Mouse (Mus musculus) neural tube, embryonic 10.5 days (tissue): ENCODE data around the gene Olfr839-ps1.

Source experiments
- DNase-seq: peaks from one replicate; pipeline ENCODE4 v3.0.0-alpha.2; 2017; ENCODE audit warnings: low spot score; ENCODE audit errors: extremely low spot score

Gene Olfr839-ps1

GRCm38 (mm10) chr9:19177212-19177611 lies at the start of gene Olfr839-ps1:
Olfr839-ps1 (minus strand) TSS chr9:19177312.
- no peak for DNase-seq

- DNase-seq, result no peak
These were observed 41.1 kb downstream of the Olfr839-ps1 start, which contains the start of gene Olfr837 for GRCm38 (mm10) chr9:19136017-19136416. Olfr837 (plus strand) TSS chr9:19136317.

- no peak for DNase-seq
These were observed 57.0 kb downstream of the Olfr839-ps1 start, which contains the start of gene Olfr836 for GRCm38 (mm10) chr9:19120082-19120481. Olfr836 (plus strand) TSS chr9:19120382.
